1 mouse cellular context compared by ENCODE assay signal in the genomic region with DNA sequence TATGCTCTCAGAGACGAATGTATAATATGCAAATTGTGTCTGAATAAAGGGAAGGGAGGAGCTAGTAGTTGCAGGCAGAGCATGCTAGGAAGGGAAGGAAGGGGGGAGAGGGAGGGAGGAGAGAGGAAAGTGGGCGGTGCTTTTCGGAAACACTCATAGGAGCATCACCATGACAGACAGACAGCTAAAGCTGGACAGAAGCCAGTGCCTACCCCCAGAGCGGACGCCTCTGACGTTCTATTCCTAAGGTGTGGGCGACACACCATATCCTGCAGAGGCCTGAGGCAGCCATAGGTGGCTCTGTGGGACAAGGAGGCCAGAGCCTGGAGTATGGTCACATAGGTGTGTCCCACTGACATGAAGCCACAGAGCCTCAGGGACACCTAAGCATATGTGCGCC.
TF ChIP-seq lines count a peak whose summit lies in the region.

No protein-coding gene starts in this region.

TF ChIP-seq in MEL, 35 proteins besides CTCF, POLR2A, EP300 and RAD21 (continued from another document):
- TF ChIP-seq USF2 (IDR thresholded peaks at IDR 0.05; ENCODE audit: borderline replicate concordance in 1 of 2, insufficient read depth in 1 of 2, low read depth in 1 of 2, low read length in 2 of 2) = no peak
- TF ChIP-seq ZMIZ1 (IDR thresholded peaks at IDR 0.05; ENCODE audit: low read depth, low read length) = no peak
- no peak for TF ChIP-seq POLR2AphosphoS5 (IDR thresholded peaks at IDR 0.05; ENCODE audit: borderline replicate concordance, low read depth, low read length)
- TF ChIP-seq MEF2A (IDR thresholded peaks at IDR 0.05; ENCODE audit: extremely low read depth, insufficient replicate concordance, low read depth, low read length, poor library complexity, severe bottlenecking) = no peak
- TF ChIP-seq NRF1 (IDR thresholded peaks at IDR 0.05; ENCODE audit: insufficient read depth, low read depth, low read length, poor library complexity, severe bottlenecking) = no peak
- no peak for TF ChIP-seq TBP (IDR thresholded peaks at IDR 0.05; ENCODE audit: low read depth, low read length)
